Mouse (Mus musculus): ENCODE results near the gene 4933428M09Rik. TPM values are rescaled to one million over a fixed set of nuclear protein-coding genes. Genes with fewer than 3 reads are reported as not detected.

Gene 4933428M09Rik
- polyA plus RNA-seq, 1 experiment from 2014 or later: not detected

GRCm38 (mm10) chrX:139221893-139222292 is 42.9 kb downstream of the 4933428M09Rik start:
- Histone ChIP-seq H3K36me3 (no peaks in the 10 kb centered on the region), H3K9me3 (replicated peaks) (no peaks in the 10 kb centered on the region), H3K4me3 (no peak overlapping the region), H3K27ac (no peak overlapping the region), H3K4me2 (replicated peaks) (no peak overlapping the region), H3K9ac (no peak overlapping the region), H3K27me3 (no peaks in the 10 kb centered on the region), H3K4me1 (no peaks in the 10 kb centered on the region; the same call in 1 of the 2 replicates)
- WGBS: 82% methylated on average over 3 of the region's 3 CpGs
- ATAC-seq (ENCODE audit: low FRiP score): no peak

Other genes with a start within 250 kb of the 4933428M09Rik start
- not detected in 2 replicates for gene Serpina7, start 94.0 kb upstream of the 4933428M09Rik start, polyA plus RNA-seq (2016; fragmentation: Nextera tagmentation; extraction: Ambion mirVana)
- not detected in 2 replicates for gene 4930513O06Rik, start 93.0 kb upstream of the 4933428M09Rik start, polyA plus RNA-seq (2016; fragmentation: Nextera tagmentation; extraction: Ambion mirVana)
- gene Mum1l1, start 30.8 kb downstream of the 4933428M09Rik start, polyA plus RNA-seq (2016; fragmentation: Nextera tagmentation; extraction: Ambion mirVana): 14.9 and 20.1 TPM in 2 replicates
- gene Trap1a, start 154.5 kb downstream of the 4933428M09Rik start, polyA plus RNA-seq (2016; fragmentation: Nextera tagmentation; extraction: Ambion mirVana): not detected in 2 replicates

Measured in hindbrain, embryonic 12.5 days (tissue).